28 mouse cellular contexts compared by ENCODE assay signal in genomic region chr12:99897846-99898245, GRCm38 (mm10).
"Had no signal": no experiment of that assay in that cellular context is flagged by ENCODE, and none has a peak within 500 bp of the region (broad histone marks: within the 10 kb centered on the region; RNA-seq: fewer than 3 reads in every experiment).

No protein-coding gene starts in this region.

- ATAC-seq: inflammation-experienced regulatory T-cells, adult 6 months; intestine, embryonic 15.5 days; intestine, embryonic 16.5 days; intestine, postnatal 0 days had no signal

- DNase-seq: heart, postnatal 10 days; heart, postnatal 14 days; heart, postnatal 4 days; kidney, adult 11 months; kidney, adult 18-20 months; kidney, adult 9 months; kidney, postnatal 10 days; kidney, postnatal 14 days; kidney, postnatal 25 days; kidney, postnatal 4 days; layer of hippocampus, adult 9-11 months; layer of hippocampus, postnatal 36 days had no signal

- H3K4me2 ChIP-seq: heart, embryonic 11.5 days; heart, embryonic 13.5 days; heart, embryonic 15.5 days; hindbrain, embryonic 12.5 days; hindbrain, embryonic 13.5 days; hindbrain, embryonic 14.5 days; hindbrain, embryonic 15.5 days; intestine, embryonic 15.5 days; kidney, embryonic 15.5 days had no signal

- H3K27me3 ChIP-seq: heart, embryonic 13.5 days; heart, embryonic 15.5 days; hindbrain, embryonic 12.5 days; hindbrain, embryonic 13.5 days; hindbrain, embryonic 15.5 days; intestine, embryonic 15.5 days; kidney, embryonic 15.5 days had no signal

- H3K27ac ChIP-seq: heart, embryonic 13.5 days; heart, embryonic 15.5 days; hindbrain, embryonic 10.5 days; hindbrain, embryonic 12.5 days; hindbrain, embryonic 13.5 days; hindbrain, embryonic 14.5 days; hindbrain, embryonic 15.5 days; intestine, embryonic 15.5 days; kidney, embryonic 15.5 days; kidney, postnatal 0 days; layer of hippocampus, adult 2 months; left cerebral cortex, adult 2 months had no signal

- H3K9ac ChIP-seq: heart, embryonic 13.5 days; heart, embryonic 15.5 days; hindbrain, embryonic 12.5 days; hindbrain, embryonic 13.5 days; hindbrain, embryonic 14.5 days; hindbrain, embryonic 15.5 days; intestine, embryonic 15.5 days; kidney, embryonic 15.5 days had no signal

- H3K4me1 ChIP-seq: hindbrain, embryonic 10.5 days; hindbrain, embryonic 12.5 days; hindbrain, embryonic 13.5 days; hindbrain, embryonic 15.5 days; intestine, embryonic 15.5 days; kidney, embryonic 15.5 days had no signal

- H3K9me3 ChIP-seq: heart, embryonic 13.5 days; heart, embryonic 15.5 days; hindbrain, embryonic 10.5 days; hindbrain, embryonic 12.5 days; hindbrain, embryonic 13.5 days; hindbrain, embryonic 15.5 days; intestine, embryonic 15.5 days; kidney, embryonic 15.5 days had no signal

- H3K4me3 ChIP-seq: heart, embryonic 13.5 days; heart, embryonic 15.5 days; hindbrain, embryonic 10.5 days; hindbrain, embryonic 12.5 days; hindbrain, embryonic 13.5 days; hindbrain, embryonic 15.5 days; intestine, embryonic 15.5 days; kidney, embryonic 15.5 days; layer of hippocampus, adult 2 months; left cerebral cortex, adult 2 months had no signal
